Mouse (Mus musculus): ENCODE measurements around the gene Taar9.
"Not testable (repeated sequence)": the region's sequence is repeated elsewhere in the genome, so short reads cannot be mapped to it uniquely, and the experiment has no call there.

Taar9 gene

DNA sequence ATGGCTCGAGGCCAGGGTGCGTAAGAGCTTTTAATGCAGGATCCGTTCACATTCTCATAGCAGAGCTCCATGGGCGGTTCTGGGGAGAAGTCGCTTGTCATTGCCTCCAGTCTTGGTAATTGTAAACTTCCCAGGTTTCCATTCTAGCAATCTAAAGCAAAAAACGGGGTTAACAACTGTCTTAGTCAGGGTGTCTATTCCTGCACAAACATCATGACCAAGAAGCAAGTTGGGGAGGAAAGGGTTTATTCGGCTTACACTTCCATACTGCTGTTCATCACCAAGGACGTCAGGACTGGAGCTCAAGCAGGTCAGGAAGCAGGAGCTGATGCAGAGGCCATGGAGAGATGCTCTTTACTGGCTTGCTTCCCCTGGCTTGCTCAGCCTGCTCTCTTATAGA lies at the start of gene Taar9:
Gene Taar9 (minus strand): TSS at position 101 of the 400 bp plus-strand sequence.
- DNase-seq (ENCODE audit: low read depth, low spot score) = not testable (repeated sequence)

DNA sequence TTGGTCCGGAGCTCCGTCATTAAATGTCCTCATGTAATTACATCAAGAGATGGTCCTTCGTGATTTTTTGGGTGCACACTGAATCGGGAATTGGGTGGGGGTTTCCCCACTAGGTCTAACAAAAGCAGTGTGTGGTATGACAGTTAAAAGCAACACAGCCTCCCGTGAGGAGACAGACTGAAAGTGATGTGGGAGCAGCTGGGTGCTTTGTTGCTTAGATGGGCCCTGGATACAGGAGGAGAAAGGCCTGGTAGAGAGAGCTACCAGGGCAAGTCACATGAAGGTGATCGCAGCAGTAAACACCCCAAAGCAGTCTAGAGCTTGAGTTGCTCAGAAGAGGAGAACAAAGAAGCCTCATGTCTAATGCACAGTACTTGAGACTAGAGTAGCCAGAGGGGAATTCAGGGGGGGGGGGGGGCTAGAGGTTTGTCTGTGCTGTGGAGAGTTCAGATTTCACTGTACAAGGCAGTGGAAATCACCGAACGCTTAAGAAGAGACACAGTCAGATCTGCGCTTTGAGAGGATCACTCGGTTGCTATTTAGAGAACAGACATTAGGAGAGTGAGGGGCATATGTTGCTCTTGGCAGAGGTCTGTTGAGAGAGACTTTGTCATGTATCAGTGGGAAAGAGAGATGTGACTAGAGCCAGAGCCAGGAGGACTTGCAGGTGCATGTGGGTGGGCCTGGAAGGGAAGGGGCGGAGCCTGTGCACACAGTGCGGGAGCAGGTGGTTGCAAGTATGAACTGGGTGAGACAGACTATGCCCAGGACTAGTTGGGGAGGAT lies 49.3 kb upstream of the Taar9 start:
- DNase-seq (ENCODE audit: low read depth, low spot score) = peak; percentile 21

DNA sequence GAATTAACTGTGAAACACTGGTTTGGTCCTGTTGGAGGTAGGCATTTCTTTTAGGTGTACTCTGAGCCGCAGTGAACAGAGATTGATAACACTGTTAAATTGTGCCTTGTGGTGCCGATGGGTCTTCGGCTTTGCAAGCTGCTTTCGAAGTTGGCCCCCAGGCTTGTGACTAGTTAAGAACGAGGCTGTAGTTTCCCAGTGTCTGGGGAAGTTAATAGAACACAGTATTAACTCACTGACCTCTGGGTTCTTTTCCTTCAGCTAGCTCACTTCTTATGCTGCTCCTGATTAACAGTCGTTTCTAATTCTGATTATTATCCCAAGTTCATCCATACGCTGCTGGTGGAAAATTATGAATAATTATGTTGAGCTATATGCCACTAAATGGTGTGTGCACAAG lies 40.8 kb upstream of the Taar9 start:
- DNase-seq (ENCODE audit: low read depth, low spot score) = no peak

DNA sequence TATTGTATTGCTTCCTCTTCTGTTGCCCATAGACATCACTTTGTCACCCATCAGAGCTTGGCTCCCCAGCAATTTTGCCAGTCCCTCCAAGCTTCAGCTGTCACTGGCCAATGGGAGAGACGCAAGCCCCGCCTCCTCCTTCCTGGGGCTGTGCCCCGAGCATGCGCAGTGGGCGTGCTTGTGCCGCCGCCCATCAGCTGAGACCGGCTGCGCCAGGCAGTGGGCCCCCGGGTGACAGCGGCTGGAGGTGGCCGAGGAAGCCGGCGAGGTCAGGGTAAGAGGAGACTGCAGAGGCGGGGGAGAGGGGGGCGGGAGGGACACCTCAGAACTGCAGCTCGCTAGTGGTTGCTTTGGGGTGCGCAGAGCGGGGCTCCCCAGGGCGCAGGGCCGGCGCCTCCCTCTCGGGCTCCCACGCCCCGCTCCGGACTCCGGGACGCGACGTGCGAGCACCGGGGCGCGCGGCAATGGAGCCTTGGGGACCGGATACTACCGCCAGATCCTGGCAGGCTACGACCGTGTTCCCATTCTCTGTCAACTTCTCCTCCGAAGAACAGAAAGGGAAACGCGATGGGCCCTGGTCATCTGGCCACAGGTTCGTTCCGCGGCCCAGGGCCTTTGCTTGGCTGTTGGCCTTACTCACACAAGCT lies 39.9 kb upstream of the Taar9 start, which contains the start of gene Stx7:
Gene Stx7 (plus strand): TSS at position 168 of the 647 bp plus-strand sequence.
- peak; percentile 90 for DNase-seq (ENCODE audit: low read depth, low spot score)

DNA sequence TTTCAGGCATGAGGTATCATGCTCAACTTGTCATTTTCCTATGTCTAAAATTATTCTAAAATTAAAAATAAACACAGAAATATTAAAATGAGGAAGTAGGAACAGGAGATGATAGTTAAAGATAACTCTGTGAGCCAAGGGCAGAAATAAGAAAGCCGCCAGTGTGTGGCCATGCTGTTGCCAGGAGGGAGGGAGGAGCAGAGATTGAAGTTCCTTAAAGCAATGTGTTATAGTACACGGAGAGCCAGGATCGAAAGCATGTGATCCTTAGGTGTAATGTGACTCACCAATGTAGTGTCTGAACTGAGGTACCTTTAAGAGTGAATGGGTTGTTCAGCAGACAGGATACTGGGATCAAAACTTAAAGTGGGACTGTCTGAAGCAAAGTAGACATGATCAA lies 33.4 kb upstream of the Taar9 start:
- DNase-seq (ENCODE audit: low read depth, low spot score) = no peak

DNA sequence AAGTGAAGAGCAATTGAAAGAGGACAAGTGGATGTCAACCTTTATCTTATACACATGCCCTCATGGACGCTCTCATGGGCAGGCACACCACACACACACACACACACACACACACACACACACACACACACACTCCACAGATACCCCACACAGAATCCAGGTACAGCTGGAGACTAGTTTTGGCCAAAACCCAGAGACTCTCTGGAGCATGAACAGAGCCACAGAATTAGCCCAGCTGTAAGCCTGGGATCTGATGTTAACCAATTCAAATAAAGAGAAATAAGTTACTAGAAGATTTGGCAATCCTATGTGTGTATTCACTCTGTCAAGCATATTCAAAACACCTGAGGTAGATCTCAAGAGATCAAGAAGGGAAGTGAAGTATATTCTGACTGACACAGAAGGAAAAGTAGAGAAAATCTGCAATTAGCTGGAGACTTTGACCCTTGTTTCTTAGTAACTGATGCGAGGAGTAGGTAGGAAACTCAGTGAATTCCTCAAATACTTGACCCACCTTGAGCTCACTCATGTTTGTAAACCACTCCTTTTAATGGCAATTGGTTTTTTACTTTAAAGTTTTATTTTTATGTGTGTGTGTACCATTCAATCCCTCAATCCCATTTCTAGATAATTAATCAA lies 29.4 kb upstream of the Taar9 start:
- no peak for DNase-seq (ENCODE audit: low read depth, low spot score)

DNA sequence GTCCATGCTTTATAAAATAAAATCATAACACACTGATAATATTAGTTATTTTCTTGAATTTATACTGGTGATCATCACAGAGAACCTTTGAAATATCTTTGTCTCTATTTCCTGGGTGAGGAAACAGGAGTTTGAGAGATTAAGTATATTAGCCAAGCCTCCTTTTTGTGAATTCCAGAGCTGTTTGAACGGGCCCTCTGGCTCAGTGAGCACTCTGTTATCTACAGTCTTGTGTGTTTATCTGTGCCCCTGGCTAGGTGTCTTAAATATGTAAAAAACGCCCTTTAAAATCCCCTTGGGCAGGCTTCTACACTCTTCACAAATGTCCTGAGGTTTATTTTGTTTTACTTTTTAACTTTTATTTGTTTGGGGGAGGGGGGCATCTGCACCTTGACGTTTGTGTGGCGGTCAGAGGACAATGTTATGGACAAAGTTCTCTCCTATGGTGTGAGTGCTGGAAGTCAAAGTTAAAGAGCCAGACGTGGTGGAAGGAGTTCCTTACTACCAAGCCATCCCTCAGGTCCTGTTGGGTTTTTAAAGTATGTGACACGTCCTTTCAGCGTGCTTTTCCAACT lies 24.8 kb upstream of the Taar9 start:
- no peak for DNase-seq (ENCODE audit: low read depth, low spot score)

DNA sequence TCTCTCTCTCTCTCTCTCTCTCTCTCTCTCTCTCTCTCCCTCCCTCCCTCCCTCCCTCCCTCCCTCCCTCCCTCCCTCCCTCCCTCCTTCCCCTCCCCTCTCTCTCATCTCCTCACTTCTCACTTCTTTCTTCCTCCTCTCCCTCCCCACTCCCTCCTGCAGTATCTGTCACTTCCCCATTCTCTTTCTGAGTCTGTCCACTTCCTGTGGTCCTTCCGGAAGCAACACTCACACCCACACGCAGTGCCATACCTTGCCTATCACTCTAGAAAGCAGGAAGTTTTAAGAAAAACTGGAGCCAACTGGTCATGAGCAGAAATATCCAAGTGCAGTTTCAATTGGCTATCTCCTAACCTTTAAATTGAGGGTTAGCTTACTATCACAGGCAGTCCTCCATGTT lies 23.8 kb upstream of the Taar9 start:
- DNase-seq (ENCODE audit: low read depth, low spot score) = no peak

DNA sequence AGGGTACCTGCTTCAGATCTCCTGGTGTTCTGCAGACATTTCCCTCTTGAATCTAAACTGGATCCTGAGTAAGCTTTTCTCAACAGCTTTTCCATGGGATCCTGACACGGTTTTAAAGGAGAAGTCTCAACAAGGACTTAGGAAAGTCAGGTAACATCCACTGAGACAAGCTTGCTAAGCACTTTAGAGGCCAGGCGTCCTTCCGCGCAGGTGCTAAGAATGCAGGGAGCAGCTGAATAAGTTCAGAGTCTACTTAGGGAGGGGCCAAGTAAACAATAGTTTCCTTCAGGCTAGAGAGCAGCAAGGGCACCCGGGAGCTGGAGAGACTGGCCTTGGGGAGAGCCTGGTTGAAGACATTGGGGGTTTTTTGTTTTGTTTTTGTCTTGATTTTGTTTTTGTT lies 22.9 kb upstream of the Taar9 start:
- DNase-seq (ENCODE audit: low read depth, low spot score) = no peak

DNA sequence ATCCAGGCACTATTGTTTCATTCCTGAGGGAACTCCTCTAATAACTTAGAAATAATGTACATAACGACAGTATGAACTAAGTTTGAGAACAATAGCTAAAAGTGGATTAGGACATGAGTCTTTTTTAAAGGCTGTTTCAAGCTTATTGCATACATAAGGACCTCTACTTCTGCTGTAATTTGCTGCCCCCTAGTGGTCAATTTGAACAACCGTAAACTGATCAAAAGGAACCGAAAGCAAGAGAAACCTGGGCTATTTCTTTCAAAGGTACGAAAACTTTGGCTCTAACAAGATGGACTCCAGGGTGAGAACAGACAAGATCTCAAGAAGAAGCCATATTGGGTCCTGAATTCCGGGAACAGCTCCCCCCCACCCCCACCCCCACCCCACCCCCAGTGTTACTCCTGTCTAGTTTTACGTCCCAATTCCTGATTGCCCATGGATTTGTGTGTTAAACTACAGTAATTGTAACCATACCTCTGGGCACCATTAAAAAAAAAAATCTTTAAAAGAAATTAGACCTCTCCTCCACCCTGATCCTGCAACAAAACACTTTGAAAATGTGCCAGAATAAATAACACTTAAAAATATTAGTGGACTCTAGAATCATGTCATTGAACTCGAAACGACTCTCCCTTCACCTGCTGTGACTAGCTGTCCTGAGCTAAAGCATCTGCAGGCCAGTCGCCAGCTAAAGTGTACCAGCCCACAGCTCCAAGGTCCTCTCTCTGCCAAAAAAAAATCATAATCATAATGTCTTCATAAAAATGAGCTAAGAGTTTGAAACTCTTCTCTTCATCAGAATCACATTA lies 22.3 kb upstream of the Taar9 start:
- peak; percentile 66 for DNase-seq (ENCODE audit: low read depth, low spot score)

DNA sequence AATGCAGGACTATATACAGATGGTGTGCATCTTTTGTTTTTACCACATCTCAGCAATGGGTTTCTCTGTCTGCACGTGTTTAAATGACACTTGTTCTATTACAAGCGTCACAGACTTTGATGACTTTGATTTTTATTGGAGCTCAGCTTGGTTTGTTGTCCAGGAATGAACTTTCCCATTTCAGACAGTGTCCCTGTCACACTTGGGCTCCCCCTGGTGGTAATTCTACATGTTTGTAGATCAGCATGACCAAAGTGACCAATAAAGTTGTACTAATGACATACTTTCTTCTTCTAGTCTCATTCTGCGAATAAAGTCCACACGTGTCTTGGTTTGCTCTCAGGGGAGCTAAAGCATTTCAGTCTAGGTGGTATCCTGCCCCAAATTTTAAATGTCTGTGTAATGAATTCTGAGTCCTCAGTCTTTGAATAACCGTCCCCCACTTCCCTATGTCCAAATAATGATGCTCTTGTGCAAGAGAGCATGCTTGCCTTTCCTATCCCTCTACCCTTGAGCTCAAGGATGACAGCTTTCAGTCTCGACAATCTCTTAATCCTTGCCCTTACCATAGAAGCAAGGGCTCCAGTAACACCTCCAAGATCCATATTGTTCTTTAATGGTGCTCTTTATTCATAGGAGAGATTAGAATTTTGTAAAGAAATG lies 1.9 kb upstream of the Taar9 start:
- peak; percentile 9 for DNase-seq (ENCODE audit: low read depth, low spot score)

DNA sequence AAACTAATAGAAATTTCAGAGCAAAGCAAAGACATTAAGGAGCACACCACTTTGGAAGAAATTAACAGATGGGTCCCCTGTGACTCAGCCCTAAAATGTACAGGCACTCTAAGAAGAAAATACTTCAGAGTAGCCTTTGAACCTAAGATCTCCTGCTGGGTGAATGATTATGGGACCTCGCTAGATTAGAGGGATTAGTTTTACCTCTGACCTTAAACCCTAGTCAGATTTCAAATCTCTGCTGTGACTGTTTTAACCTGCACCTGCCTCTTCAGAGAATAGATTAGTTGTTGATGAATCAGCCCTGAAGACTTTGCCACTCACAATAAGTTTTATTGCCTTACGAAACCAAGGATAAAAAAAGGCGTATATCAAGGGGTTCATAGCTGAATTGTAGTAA lies 1.1 kb downstream of the Taar9 start:
- DNase-seq (ENCODE audit: low read depth, low spot score) = no peak

DNA sequence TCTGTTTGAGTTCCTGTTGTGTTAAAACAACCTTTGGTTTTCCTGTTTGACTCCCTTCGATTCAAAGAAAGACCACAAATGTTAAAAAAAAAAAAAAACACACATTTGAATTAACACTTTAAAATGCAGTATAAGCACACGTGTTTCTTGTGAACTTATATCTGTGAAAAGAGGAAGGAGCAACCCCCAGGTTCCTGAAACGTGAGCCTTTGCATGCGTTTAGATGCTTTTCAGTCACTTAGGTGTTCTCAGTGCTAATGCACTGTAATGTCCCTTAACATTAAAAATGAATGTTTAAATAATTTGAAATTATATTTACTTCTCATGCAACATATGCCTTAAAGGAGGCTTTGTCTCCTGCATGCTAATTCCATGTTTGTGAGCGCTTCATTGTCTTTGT lies 1.6 kb downstream of the Taar9 start:
- DNase-seq (ENCODE audit: low read depth, low spot score) = no peak

DNA sequence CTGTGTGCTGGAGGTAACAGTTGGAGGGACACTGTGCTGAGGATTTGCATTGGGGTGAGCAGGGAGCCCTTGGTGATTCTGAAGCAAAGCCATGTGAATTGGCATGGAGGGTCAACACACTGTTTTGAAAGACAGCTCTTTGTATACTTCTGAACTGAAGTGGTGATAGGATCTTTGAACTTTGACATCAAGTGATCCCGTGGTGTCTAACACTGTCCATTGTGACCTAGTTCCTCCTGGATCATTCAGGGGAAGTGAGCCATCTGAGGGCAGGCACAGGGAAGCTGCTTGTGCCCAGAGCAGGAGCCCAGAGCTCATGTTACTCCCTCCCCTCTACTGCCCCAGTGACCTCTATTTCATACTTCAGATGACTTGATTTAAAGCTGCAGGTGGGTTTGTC lies 6.0 kb downstream of the Taar9 start:
- DNase-seq (ENCODE audit: low read depth, low spot score) = not testable (repeated sequence)

DNA sequence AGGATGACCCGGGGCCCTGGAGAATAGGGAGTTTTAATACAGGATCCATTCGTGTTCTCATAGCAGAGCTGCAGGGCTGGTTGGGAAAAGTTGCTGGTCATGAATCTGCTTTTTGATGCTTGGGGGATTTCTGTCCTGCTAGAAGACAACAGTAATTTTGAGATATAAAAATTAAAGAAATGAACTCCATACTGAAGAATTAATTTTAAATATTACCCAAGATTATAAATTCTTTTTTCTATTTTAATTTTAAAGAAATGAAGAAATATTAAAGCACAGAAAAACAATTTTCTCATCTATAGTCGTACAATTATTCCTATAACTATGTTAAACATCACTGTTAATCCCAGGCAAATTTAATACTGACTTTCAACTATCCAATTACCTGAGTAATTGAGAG lies 7.5 kb downstream of the Taar9 start, which contains the start of gene Taar8c:
Gene Taar8c (minus strand): TSS at position 101 of the 400 bp plus-strand sequence.
- DNase-seq (ENCODE audit: low read depth, low spot score) = not testable (repeated sequence)

DNA sequence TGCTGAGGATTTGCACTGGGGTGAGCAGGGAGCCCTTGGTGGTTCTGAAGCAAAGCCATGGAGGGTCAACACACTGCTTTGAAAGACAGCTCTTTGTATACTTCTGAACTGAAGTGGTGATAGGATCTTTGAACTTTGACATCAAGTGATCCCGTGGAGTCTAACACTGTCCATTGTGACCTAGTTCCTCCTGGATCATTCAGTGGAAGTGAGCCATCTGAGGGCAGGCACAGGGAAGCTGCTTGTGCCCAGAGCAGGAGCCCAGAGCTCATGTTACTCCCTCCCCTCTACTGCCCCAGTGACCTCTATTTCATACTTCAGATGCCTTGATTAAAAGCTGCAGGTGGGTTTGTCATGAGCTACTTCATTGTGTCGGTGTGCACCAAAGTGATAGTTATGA lies 12.3 kb downstream of the Taar9 start:
- DNase-seq (ENCODE audit: low read depth, low spot score) = not testable (repeated sequence)

DNA sequence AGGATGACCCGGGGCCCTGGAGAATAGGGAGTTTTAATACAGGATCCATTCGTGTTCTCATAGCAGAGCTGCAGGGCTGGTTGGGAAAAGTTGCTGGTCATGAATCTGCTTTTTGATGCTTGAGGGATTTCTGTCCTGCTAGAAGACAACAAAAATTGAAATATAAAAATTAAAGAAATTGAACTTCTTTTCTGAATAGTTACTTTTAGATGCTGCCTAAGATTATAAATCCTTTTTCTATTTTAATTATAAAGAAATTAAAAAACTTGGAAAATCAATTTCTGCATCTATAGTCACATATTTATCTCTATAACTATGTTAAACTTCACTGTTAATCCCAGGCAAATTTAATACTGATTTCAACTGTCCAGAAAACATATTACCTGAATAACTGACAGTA lies 17.1 kb downstream of the Taar9 start, which contains the start of gene Taar8b:
Gene Taar8b (minus strand): TSS at position 101 of the 400 bp plus-strand sequence.
- DNase-seq (ENCODE audit: low read depth, low spot score) = no peak

DNA sequence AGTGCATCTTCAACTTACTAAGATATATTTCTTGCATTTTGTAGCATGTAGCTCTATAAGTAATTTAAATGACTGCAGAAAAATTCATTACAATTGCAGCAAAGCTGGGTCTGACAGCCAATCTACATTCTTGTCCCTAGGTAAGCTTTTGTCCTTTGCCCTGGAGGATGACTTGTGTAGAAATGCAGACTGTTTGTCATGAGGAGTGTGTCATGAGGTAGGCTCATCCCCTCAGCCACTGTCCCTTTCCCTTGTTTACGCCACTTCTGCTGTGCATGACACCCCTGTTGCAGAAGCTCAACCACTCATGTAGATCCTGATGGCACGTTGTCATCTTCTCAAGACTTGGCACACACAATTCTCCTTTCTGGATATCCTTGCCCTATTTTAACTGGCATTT lies 22.2 kb downstream of the Taar9 start:
- no peak for DNase-seq (ENCODE audit: low read depth, low spot score)

DNA sequence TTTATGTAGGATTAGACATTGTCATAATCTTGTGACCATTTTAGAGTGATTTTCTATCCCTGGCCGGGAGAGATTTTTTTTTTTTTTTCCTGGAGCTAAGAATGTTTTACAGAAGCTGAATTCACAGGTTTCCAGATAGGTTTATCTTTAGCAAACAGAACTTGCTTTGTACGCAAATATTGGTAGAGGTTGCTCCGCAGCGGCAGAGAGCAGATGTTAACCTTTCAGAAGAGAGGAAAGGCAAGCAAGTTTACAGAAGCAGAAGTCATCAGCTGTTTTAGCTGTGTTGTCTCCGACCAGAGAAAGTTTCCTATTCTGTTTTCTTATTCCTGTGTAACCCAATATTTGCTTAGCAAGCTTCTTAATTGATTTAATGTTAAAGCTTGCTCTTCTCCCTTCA lies 22.8 kb downstream of the Taar9 start:
- no peak for DNase-seq (ENCODE audit: low read depth, low spot score)

DNA sequence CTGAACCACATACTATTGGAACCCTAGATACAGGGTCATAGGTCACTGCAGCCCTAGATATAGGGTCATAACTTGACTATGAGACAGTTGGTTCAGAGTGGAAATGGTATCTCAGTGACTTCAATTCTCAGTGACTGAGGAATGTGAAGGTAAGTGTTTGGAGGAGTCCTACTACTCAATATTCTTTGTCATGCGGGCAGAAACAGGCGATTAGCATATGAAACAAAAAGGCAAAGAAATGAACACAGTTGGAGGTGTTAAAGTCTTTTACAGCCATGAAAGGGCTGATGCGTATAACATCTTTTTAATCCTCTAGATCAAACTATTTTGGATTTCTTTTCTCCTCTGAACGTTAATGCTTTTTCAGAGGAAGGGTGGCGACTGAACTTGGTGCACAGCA lies 23.4 kb downstream of the Taar9 start:
- DNase-seq (ENCODE audit: low read depth, low spot score) = no peak

DNA sequence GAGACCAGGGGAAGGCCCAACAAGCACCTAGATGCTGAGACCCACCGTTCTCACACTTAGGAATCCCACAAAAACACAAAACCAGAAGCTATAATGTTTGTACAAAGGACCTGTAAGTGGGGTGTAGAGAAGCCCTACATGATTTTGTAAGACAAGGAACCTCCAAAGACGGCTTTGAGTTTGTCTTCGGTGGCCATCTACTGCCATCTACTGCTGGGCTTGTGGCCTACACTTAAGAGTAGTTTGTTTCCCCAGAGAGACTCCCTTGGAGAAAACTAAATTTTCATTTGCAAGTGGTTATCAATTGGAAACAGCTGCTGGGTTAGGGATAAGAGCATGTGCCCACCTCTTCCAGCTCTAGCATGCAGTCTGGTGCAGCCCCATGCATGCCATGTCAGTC lies 29.2 kb downstream of the Taar9 start:
- no peak for DNase-seq (ENCODE audit: low read depth, low spot score)
